Mouse (Mus musculus) heart, adult 2 months (tissue): ENCODE data around the gene Ascc3. TPM values are rescaled to one million over a fixed set of nuclear protein-coding genes. Genes with fewer than 3 reads are reported as not detected.

ENCODE experiments used
- DNase-seq, 2 experiments: peaks; one replicate each; pipeline ENCODE4 v3.0.0; 2021
- H3K27ac ChIP-seq: fragments of 200-600 bp; 2 replicates; pipeline ENCODE4 v1.8.1; 2022
- H3K27me3 ChIP-seq: fragments of 200-500 bp; 2 replicates; pipeline ENCODE4 v1.6.1; 2012; ENCODE audit warnings: mild to moderate bottlenecking, low read length, inconsistent platforms, mixed read lengths; ENCODE audit not compliant: control insufficient read depth, insufficient read depth
- H3K36me3 ChIP-seq: fragments of 200-500 bp; 2 replicates; pipeline ENCODE4 v1.6.1; 2012; ENCODE audit warnings: low read length, inconsistent platforms; ENCODE audit not compliant: control insufficient read depth, insufficient read depth
- H3K4me1 ChIP-seq: fragments of 200-500 bp; 2 replicates; pipeline ENCODE4 v1.6.1; 2011; ENCODE audit warnings: low read length; ENCODE audit not compliant: control insufficient read depth, insufficient read depth
- H3K4me3 ChIP-seq: fragments of 200-600 bp; 2 replicates; pipeline ENCODE4 v1.8.1; 2022
- H3K79me2 ChIP-seq: fragments of 200-500 bp; replicated peaks from 2 replicates; pipeline ENCODE4 v1.6.1; 2012; ENCODE audit warnings: mild to moderate bottlenecking, inconsistent platforms, low read length, moderate library complexity, mixed read lengths; ENCODE audit not compliant: control insufficient read depth, insufficient read depth
- H3K9ac ChIP-seq: fragments of 200-500 bp; 2 replicates; pipeline ENCODE4 v1.6.1; 2012; ENCODE audit warnings: low read depth, mild to moderate bottlenecking, control low read depth, inconsistent platforms, low read length, mixed read lengths
- CTCF ChIP-seq: fragments of 200-600 bp; IDR thresholded peaks from 2 replicates; pipeline ENCODE4 v1.8.1; 2022; ENCODE audit warnings: antibody characterized with exemption, mild to moderate bottlenecking, moderate library complexity
- EP300 ChIP-seq: fragments of 200-500 bp; IDR thresholded peaks from 2 replicates; pipeline ENCODE4 v1.6.1; 2011; ENCODE audit warnings: low read depth, low read length, control low read depth; ENCODE audit not compliant: insufficient read depth
- POLR2A ChIP-seq: fragments of 200-500 bp; IDR thresholded peaks from 2 replicates; pipeline ENCODE4 v1.6.1; 2011; ENCODE audit warnings: mild to moderate bottlenecking, low read depth, low read length, control low read depth; ENCODE audit not compliant: insufficient read depth
- WGBS: fragments of 180-500 bp; shearing (Covaris S2); methylation state at CpG from one replicate; pipeline ENCODE4 v1.1.7; 2018; 5-methylcytosine and 5-hydroxymethylcytosine counted together
- intact Hi-C: fragments of 180-260 bp; cut with DNase I; formaldehyde crosslinking; loops from one replicate; pipeline ENCODE4 v1.15.1; 2025
- polyA plus RNA-seq: library from polyadenylated mRNA; depleted of rRNA; stranded (reverse); fragments of >200 nt; gene quantifications from 2 replicates; pipeline ENCODE4 v1.2.3, GENCODE M21; 2012
- total RNA-seq, 2 experiments: library from RNA; stranded (reverse); gene quantifications; 2 replicates each; pipeline ENCODE4 v1.2.3; 2021

Ascc3 gene
- total and polyA plus RNA-seq, 3 experiments: 5.9 to 12.1 (median 11.0) TPM

GRCm38 (mm10) chr10:50613840-50614239 is 21.4 kb downstream of the Ascc3 start:
- TF ChIP-seq CTCF (no peak), EP300 (no peak), POLR2A (no peak)
- Histone ChIP-seq H3K9ac (no peak overlapping the region), H3K4me1 (no peaks in the 10 kb centered on the region), H3K79me2 (no peaks in the 10 kb centered on the region), H3K36me3 (peaks cover 2% of the 10 kb centered on the region), H3K27ac (no peak overlapping the region), H3K4me3 (no peak overlapping the region), H3K27me3 (no peaks in the 10 kb centered on the region)
- DNase-seq: no peak
- 96% methylated on average over 9 of the region's 9 CpGs for WGBS
- intact Hi-C loops: no loop called here

- TF ChIP-seq CTCF (no peak), POLR2A (no peak), EP300 (no peak)
- Histone ChIP-seq H3K4me3 (no peak overlapping the region), H3K9ac (no peak overlapping the region), H3K79me2 (no peaks in the 10 kb centered on the region), H3K27ac (no peak overlapping the region), H3K4me1 (no peaks in the 10 kb centered on the region), H3K27me3 (no peaks in the 10 kb centered on the region), H3K36me3 (no peaks in the 10 kb centered on the region)
- WGBS: 27% methylated on average over 1 of the region's 1 CpGs
- intact Hi-C loops: no loop called here
- no peak for DNase-seq
Measured at GRCm38 (mm10) chr10:50625874-50626273, 33.4 kb downstream of the Ascc3 start.

- Histone ChIP-seq H3K4me1 (no peaks in the 10 kb centered on the region), H3K4me3 (no peak overlapping the region), H3K36me3 (no peaks in the 10 kb centered on the region; the same call in none of the 2 replicates), H3K79me2 (no peaks in the 10 kb centered on the region; the same call in 1 of the 2 replicates), H3K9ac (no peak overlapping the region), H3K27me3 (no peaks in the 10 kb centered on the region), H3K27ac (no peak overlapping the region)
- no peak for DNase-seq
- WGBS: 71% methylated on average over 1 of the region's 1 CpGs
- intact Hi-C loops: no loop called here
- TF ChIP-seq EP300: no peak
- no peak for TF ChIP-seq CTCF
- TF ChIP-seq POLR2A: no peak
Measured at GRCm38 (mm10) chr10:50639607-50640006, 47.1 kb downstream of the Ascc3 start.

- intact Hi-C loops: no loop called here
- Histone ChIP-seq H3K27ac (no peak overlapping the region), H3K4me3 (no peak overlapping the region), H3K27me3 (no peaks in the 10 kb centered on the region), H3K79me2 (no peaks in the 10 kb centered on the region), H3K36me3 (no peaks in the 10 kb centered on the region), H3K4me1 (no peaks in the 10 kb centered on the region), H3K9ac (no peak overlapping the region)
- no peak for DNase-seq
- TF ChIP-seq POLR2A (no peak), EP300 (no peak), CTCF (no peak)
- 71% methylated on average over 8 of the region's 8 CpGs for WGBS
Measured at GRCm38 (mm10) chr10:50650612-50651011, 58.1 kb downstream of the Ascc3 start.

DNA sequence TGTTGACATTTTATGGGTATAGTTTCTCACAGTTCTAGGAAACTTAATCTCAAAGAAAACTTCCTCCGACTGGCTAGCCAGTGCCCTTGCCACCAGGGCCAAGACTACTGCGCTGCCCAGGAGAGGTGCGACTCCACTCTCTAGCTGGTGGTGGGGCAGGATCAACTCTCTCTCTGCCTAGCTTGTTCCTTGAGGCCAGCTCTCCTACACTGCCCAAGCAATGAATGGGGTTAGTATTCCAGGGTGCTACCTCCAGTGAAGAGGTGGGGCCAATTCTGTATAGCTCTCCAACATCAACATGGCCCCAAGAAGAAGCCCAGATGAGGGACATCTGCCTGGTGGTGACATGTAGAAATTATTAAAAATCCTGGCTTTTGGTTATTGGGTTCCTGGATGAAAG is 61.1 kb downstream of the Ascc3 start:
- TF ChIP-seq CTCF (no peak), EP300 (no peak), POLR2A (no peak)
- intact Hi-C loops: no loop called here
- WGBS: 95% methylated on average over 3 of the region's 3 CpGs
- Histone ChIP-seq H3K4me1 (no peaks in the 10 kb centered on the region), H3K36me3 (no peaks in the 10 kb centered on the region), H3K79me2 (no peaks in the 10 kb centered on the region), H3K27ac (no peak overlapping the region), H3K9ac (no peak overlapping the region), H3K4me3 (no peak overlapping the region), H3K27me3 (no peaks in the 10 kb centered on the region)
- DNase-seq: no peak

GRCm38 (mm10) chr10:50657352-50657751 is 64.9 kb downstream of the Ascc3 start:
- WGBS: 25% methylated on average over 1 of the region's 1 CpGs
- no peaks in the 10 kb centered on the region for H3K27me3 ChIP-seq
- TF ChIP-seq EP300 (no peak), POLR2A (no peak), CTCF (peak; percentile 76)
- no peaks in the 10 kb centered on the region for H3K4me1 ChIP-seq
- no peaks in the 10 kb centered on the region for H3K36me3 ChIP-seq
- no peak overlapping the region for H3K27ac ChIP-seq
- H3K4me3 ChIP-seq: no peak overlapping the region
- DNase-seq: no peak
- H3K9ac ChIP-seq: no peak overlapping the region
- no peaks in the 10 kb centered on the region for H3K79me2 ChIP-seq
- intact Hi-C loops: no loop called here
